9 mouse cellular contexts compared by ENCODE assay signal in genomic region chr12:35981732-35982360, GRCm38 (mm10). TPM values are rescaled to one million over a fixed set of nuclear protein-coding genes. Genes with fewer than 3 reads are reported as not detected.
DNase-seq lines count a peak whose midpoint lies in the region; ATAC-seq lines count a peak whose summit lies in the region.
"Had no signal": no experiment of that assay in that cellular context is flagged by ENCODE, and none has a peak within 500 bp of the region (broad histone marks: within the 10 kb centered on the region; RNA-seq: fewer than 3 reads in every experiment).

No protein-coding gene starts in this region.

- peak; percentile 93 for ATAC-seq in forebrain, embryonic 12.5 days (ENCODE audit: low FRiP score)
- peak; percentile 87 for ATAC-seq in hindbrain, embryonic 15.5 days (ENCODE audit: low FRiP score, low read depth)
- ATAC-seq in lung, embryonic 16.5 days (ENCODE audit: low read depth), result peak; percentile 94
- ATAC-seq in stomach, embryonic 15.5 days (ENCODE audit: insufficient read depth, low FRiP score, low read depth), result peak; percentile 81

- H3K4me1 ChIP-seq in forebrain, embryonic 12.5 days, result peaks cover 11% of the 10 kb centered on the region
- H3K4me1 ChIP-seq in hindbrain, embryonic 15.5 days (replicated peaks), result peaks cover 11% of the 10 kb centered on the region
- peaks cover 7% of the 10 kb centered on the region for H3K4me1 ChIP-seq in lung, embryonic 16.5 days (replicated peaks; ENCODE audit: control insufficient read depth, insufficient read depth, low read length)
- peaks cover 6% of the 10 kb centered on the region; the same call in 1 of the 2 replicates for H3K4me1 ChIP-seq in stomach, embryonic 15.5 days

- no peaks in the 10 kb centered on the region for H3K36me3 ChIP-seq in forebrain, embryonic 12.5 days (replicated peaks)
- no peaks in the 10 kb centered on the region for H3K36me3 ChIP-seq in hindbrain, embryonic 15.5 days
- H3K36me3 ChIP-seq in lung, embryonic 16.5 days (ENCODE audit: control insufficient read depth, insufficient read depth, low read length), result no peaks in the 10 kb centered on the region
- no peaks in the 10 kb centered on the region for H3K36me3 ChIP-seq in stomach, embryonic 15.5 days
- H3K36me3 ChIP-seq: embryonic facial prominence, embryonic 13.5 days had no signal

- H3K4me3 ChIP-seq in forebrain, embryonic 12.5 days (replicated peaks), result no peak overlapping the region
- H3K4me3 ChIP-seq in hindbrain, embryonic 15.5 days, result no peak overlapping the region
- H3K4me3 ChIP-seq in lung, embryonic 16.5 days (ENCODE audit: low read length), result no peak overlapping the region
- no peak overlapping the region for H3K4me3 ChIP-seq in stomach, embryonic 15.5 days (replicated peaks)
- H3K4me3 ChIP-seq: embryonic facial prominence, embryonic 13.5 days had no signal

- H3K9ac ChIP-seq in forebrain, embryonic 12.5 days, result no peak overlapping the region
- no peak overlapping the region for H3K9ac ChIP-seq in hindbrain, embryonic 15.5 days
- no peak overlapping the region for H3K9ac ChIP-seq in lung, embryonic 16.5 days (ENCODE audit: low read length)
- H3K9ac ChIP-seq in stomach, embryonic 15.5 days, result no peak overlapping the region
- H3K9ac ChIP-seq: embryonic facial prominence, embryonic 13.5 days had no signal

- H3K27me3 ChIP-seq in forebrain, embryonic 12.5 days, result no peaks in the 10 kb centered on the region
- H3K27me3 ChIP-seq in hindbrain, embryonic 15.5 days, result no peaks in the 10 kb centered on the region
- H3K27me3 ChIP-seq in lung, embryonic 16.5 days (ENCODE audit: control insufficient read depth, insufficient read depth, low read depth, low read length), result no peaks in the 10 kb centered on the region
- no peaks in the 10 kb centered on the region for H3K27me3 ChIP-seq in stomach, embryonic 15.5 days (replicated peaks)
- H3K27me3 ChIP-seq: embryonic facial prominence, embryonic 13.5 days had no signal

- H3K27ac ChIP-seq in forebrain, embryonic 12.5 days, result 0 out of 2 replicates have a peak overlapping the region, but pooled peaks have one; percentile 16
- H3K27ac ChIP-seq in hindbrain, embryonic 15.5 days (replicated peaks), result 0 out of 2 replicates have a peak overlapping the region, but pooled peaks have one; percentile 46
- peak overlapping the region; percentile 36; the same call in 1 of the 2 replicates for H3K27ac ChIP-seq in lung, embryonic 16.5 days (ENCODE audit: low read length)
- H3K27ac ChIP-seq in stomach, embryonic 15.5 days, result no peak overlapping the region; the same call in 1 of the 2 replicates
- H3K27ac ChIP-seq: embryonic facial prominence, embryonic 13.5 days had no signal

- 0 out of 2 replicates have a peak overlapping the region, but pooled peaks have one; percentile 13 for H3K4me2 ChIP-seq in forebrain, embryonic 12.5 days
- H3K4me2 ChIP-seq in hindbrain, embryonic 15.5 days, result no peak overlapping the region
- no peak overlapping the region for H3K4me2 ChIP-seq in lung, embryonic 16.5 days (ENCODE audit: low read depth, low read length)
- no peak overlapping the region for H3K4me2 ChIP-seq in stomach, embryonic 15.5 days
- H3K4me2 ChIP-seq: embryonic facial prominence, embryonic 13.5 days had no signal

- H3K9me3 ChIP-seq in forebrain, embryonic 12.5 days, result no peaks in the 10 kb centered on the region
- H3K9me3 ChIP-seq in hindbrain, embryonic 15.5 days, result no peaks in the 10 kb centered on the region
- H3K9me3 ChIP-seq in lung, embryonic 16.5 days (ENCODE audit: control insufficient read depth, low read length), result no peaks in the 10 kb centered on the region
- H3K9me3 ChIP-seq in stomach, embryonic 15.5 days, result no peaks in the 10 kb centered on the region
- H3K9me3 ChIP-seq: embryonic facial prominence, embryonic 13.5 days had no signal

- WGBS in forebrain, embryonic 12.5 days, result 31% methylated on average over 6 of the region's 6 CpGs
- WGBS in hindbrain, embryonic 15.5 days, result 42% methylated on average over 6 of the region's 6 CpGs
- 17% methylated on average over 6 of the region's 6 CpGs for WGBS in lung, embryonic 16.5 days
- WGBS in stomach, embryonic 15.5 days, result 24% methylated on average over 6 of the region's 6 CpGs

- peak; percentile 16 for DNase-seq in T-cell, adult 2 months (ENCODE audit: low spot score)
- DNase-seq in adrenal gland, postnatal 25 days, result no peak
- no peak for DNase-seq in frontal cortex, postnatal 10 days (ENCODE audit: low spot score in 2 of 2)
- DNase-seq in adrenal gland, postnatal 14 days, result no peak

RNA-seq across cellular contexts. Expression of gene Agr2, which starts 10.9 kb away (rescaled TPM):
- 0.33 and 0.36 TPM in 2 replicates for polyA plus RNA-seq in forebrain, embryonic 12.5 days (2016; fragmentation: Nextera tagmentation; extraction: Ambion mirVana)
- 0.53 and 0.98 TPM in 2 replicates for polyA plus RNA-seq in hindbrain, embryonic 15.5 days (2015; fragmentation: Nextera tagmentation; extraction: Ambion mirVana)
- 6.9 and 11.0 TPM in 2 replicates for polyA plus RNA-seq in lung, embryonic 16.5 days (2015; fragmentation: Nextera tagmentation; extraction: Ambion mirVana)
- 203 and 225 TPM in 2 replicates for polyA plus RNA-seq in stomach, embryonic 15.5 days (2015; fragmentation: Nextera tagmentation; extraction: Ambion mirVana)
- not detected in 2 replicates for total RNA-seq in adrenal gland, postnatal 25 days (2021)
- not detected in 2 replicates for total RNA-seq in adrenal gland, postnatal 14 days (2021)

RNA-seq across cellular contexts. Expression of gene Agr3, which starts 56.4 kb away (rescaled TPM):
- polyA plus RNA-seq in forebrain, embryonic 12.5 days (2016; fragmentation: Nextera tagmentation; extraction: Ambion mirVana), result 0.33 and 0.51 TPM in 2 replicates
- 0.45 TPM in 1 of 2 replicates, not detected in the other for polyA plus RNA-seq in hindbrain, embryonic 15.5 days (2015; fragmentation: Nextera tagmentation; extraction: Ambion mirVana)
- 1.2 and 2.7 TPM in 2 replicates for polyA plus RNA-seq in lung, embryonic 16.5 days (2015; fragmentation: Nextera tagmentation; extraction: Ambion mirVana)
- polyA plus RNA-seq in stomach, embryonic 15.5 days (2015; fragmentation: Nextera tagmentation; extraction: Ambion mirVana), result 0.27 TPM in 2 replicates
- total RNA-seq in adrenal gland, postnatal 25 days (2021), result not detected in 2 replicates
- not detected in 2 replicates for total RNA-seq in adrenal gland, postnatal 14 days (2021)

Comparison
In these comparisons a context has a peak if more than half of its experiments do, and no peak if none do; other contexts are left out.
1. RNA of gene Agr2, which starts 10.9 kb away (polyA plus RNA-seq): 203 to 225 TPM in stomach, embryonic 15.5 days; 6.9 to 11.0 TPM in lung, embryonic 16.5 days, 0.53 to 0.98 TPM in hindbrain, embryonic 15.5 days and 0.33 to 0.36 TPM in forebrain, embryonic 12.5 days; every median in the first group is over 10 times any median in the second.
2. Peak in every context shown above with its lines, with median percentiles within 50 percentile points of each other: ATAC-seq.